Mouse (Mus musculus) liver, postnatal 0 days (tissue): ENCODE results near the gene Atp11a. TPM values are rescaled to one million over a fixed set of nuclear protein-coding genes. Genes with fewer than 3 reads are reported as not detected.

ENCODE experiments used
- ATAC-seq: fragments of 200-750 bp; cut with Nextera tagmentation; 2 replicates; pipeline ENCODE4 v1.8.0; 2017; ENCODE audit warnings: mild to moderate bottlenecking, moderate library complexity
- DNase-seq: peaks from one replicate; pipeline ENCODE4 v3.0.0-alpha.2; 2016
- H3K27ac ChIP-seq: fragments of 300-500 bp; sonication (generic); 2 replicates; pipeline ENCODE4 v1.5.1; 2014; ENCODE audit warnings: antibody characterized with exemption, moderate library complexity, mild to moderate bottlenecking, low read depth
- H3K27me3 ChIP-seq: fragments of 300-500 bp; sonication (generic); 2 replicates; pipeline ENCODE4 v1.6.1; 2014; ENCODE audit warnings: low read length, control low read depth, mixed read lengths; ENCODE audit not compliant: insufficient read depth
- H3K36me3 ChIP-seq: fragments of 300-500 bp; sonication (generic); replicated peaks from 2 replicates; pipeline ENCODE4 v1.6.1; 2014; ENCODE audit warnings: mild to moderate bottlenecking, control low read depth, low read length, moderate library complexity, mixed read lengths; ENCODE audit not compliant: insufficient read depth
- H3K4me1 ChIP-seq: fragments of 300-500 bp; sonication (generic); 2 replicates; pipeline ENCODE4 v1.6.1; 2014; ENCODE audit warnings: antibody characterized with exemption, mild to moderate bottlenecking, control low read depth; ENCODE audit not compliant: insufficient read depth
- H3K4me2 ChIP-seq: fragments of 300-500 bp; sonication (generic); 2 replicates; pipeline ENCODE4 v1.6.1; 2014; ENCODE audit warnings: low read depth, mild to moderate bottlenecking, low read length, moderate library complexity, mixed read lengths
- H3K4me3 ChIP-seq: fragments of 300-500 bp; sonication (generic); 2 replicates; pipeline ENCODE4 v1.5.1; 2014; ENCODE audit warnings: low read depth, low read length
- H3K9ac ChIP-seq: fragments of 300-500 bp; sonication (generic); replicated peaks from 2 replicates; pipeline ENCODE4 v1.6.1; 2014; ENCODE audit warnings: mild to moderate bottlenecking, moderate library complexity
- H3K9me3 ChIP-seq: fragments of 300-500 bp; sonication (generic); 2 replicates; pipeline ENCODE4 v1.6.1; 2016; ENCODE audit warnings: mild to moderate bottlenecking, control low read depth, low read length, mixed read lengths
- CTCF ChIP-seq: sonication (generic); IDR thresholded peaks from 2 replicates; pipeline ENCODE4 v1.5.1; 2016; ENCODE audit warnings: antibody characterized with exemption, low read depth
- EP300 ChIP-seq: IDR thresholded peaks from 2 replicates; pipeline ENCODE4 v1.6.1; 2016; ENCODE audit warnings: antibody characterized with exemption, low read depth, mild to moderate bottlenecking
- WGBS: fragments of 180-500 bp; shearing (Covaris S2); extraction: QIAGEN DNeasy Blood & Tissue Kit; methylation state at CpG from one replicate; pipeline ENCODE4 v1.1.7; 2014; ENCODE audit not compliant: insufficient replicate concordance; 5-methylcytosine and 5-hydroxymethylcytosine counted together
- polyA plus RNA-seq: library from polyadenylated mRNA; unstranded; fragments of >200 nt; fragmentation: Nextera tagmentation; extraction: Ambion mirVana; gene quantifications from 2 replicates; pipeline ENCODE4 v1.2.1, GENCODE M21; 2015

Gene Atp11a
- polyA plus RNA-seq, 1 experiment from 2014 or later = 0.90 TPM

GRCm38 (mm10) chr8:12827124-12827523, 70.3 kb downstream of the Atp11a start:
- no peak overlapping the region for H3K4me3 ChIP-seq
- H3K27ac ChIP-seq = no peak overlapping the region
- no peak for TF ChIP-seq EP300
- TF ChIP-seq CTCF = no peak
- no peak for DNase-seq
- ATAC-seq = no peak
- no peak overlapping the region for H3K4me2 ChIP-seq
- H3K9me3 ChIP-seq = no peaks in the 10 kb centered on the region
- WGBS = 77% methylated on average over 9 of the region's 9 CpGs
- no peaks in the 10 kb centered on the region for H3K4me1 ChIP-seq
- H3K27me3 ChIP-seq = peaks cover 66% of the 10 kb centered on the region
- H3K36me3 ChIP-seq = no peaks in the 10 kb centered on the region
- H3K9ac ChIP-seq = no peak overlapping the region

- no peaks in the 10 kb centered on the region for H3K36me3 ChIP-seq
- H3K9me3 ChIP-seq = no peaks in the 10 kb centered on the region
- ATAC-seq (no peak), DNase-seq (no peak)
- peaks cover 62% of the 10 kb centered on the region for H3K27me3 ChIP-seq
- no peak overlapping the region for H3K27ac ChIP-seq
- 44% methylated on average over 6 of the region's 6 CpGs for WGBS
- no peak overlapping the region for H3K9ac ChIP-seq
- H3K4me1 ChIP-seq = no peaks in the 10 kb centered on the region
- H3K4me2 ChIP-seq = no peak overlapping the region
- TF ChIP-seq CTCF = no peak
- no peak for TF ChIP-seq EP300
- H3K4me3 ChIP-seq = no peak overlapping the region
Observed at GRCm38 (mm10) chr8:12828298-12828697, 71.5 kb downstream of the Atp11a start.

GRCm38 (mm10) chr8:12829381-12829780, 72.6 kb downstream of the Atp11a start:
- no peak overlapping the region for H3K9ac ChIP-seq
- H3K9me3 ChIP-seq = no peaks in the 10 kb centered on the region
- no peak overlapping the region for H3K4me3 ChIP-seq
- H3K27me3 ChIP-seq = peaks cover 64% of the 10 kb centered on the region
- H3K4me1 ChIP-seq = no peaks in the 10 kb centered on the region
- H3K4me2 ChIP-seq = no peak overlapping the region
- ATAC-seq = no peak
- H3K36me3 ChIP-seq = no peaks in the 10 kb centered on the region
- no peak for DNase-seq
- TF ChIP-seq CTCF (no peak), EP300 (no peak)
- 61% methylated on average over 1 of the region's 1 CpGs for WGBS
- H3K27ac ChIP-seq = no peak overlapping the region

- Histone ChIP-seq H3K4me2 (no peak overlapping the region), H3K4me3 (no peak overlapping the region), H3K36me3 (no peaks in the 10 kb centered on the region), H3K9me3 (no peaks in the 10 kb centered on the region), H3K9ac (no peak overlapping the region), H3K27me3 (peaks cover 73% of the 10 kb centered on the region), H3K27ac (no peak overlapping the region), H3K4me1 (no peaks in the 10 kb centered on the region)
- 81% methylated on average over 7 of the region's 7 CpGs for WGBS
- no peak for ATAC-seq
- TF ChIP-seq EP300 = no peak
- no peak for TF ChIP-seq CTCF
- DNase-seq = no peak
Observed at GRCm38 (mm10) chr8:12831659-12832589, 75.1 kb downstream of the Atp11a start.

- Histone ChIP-seq H3K4me1 (no peaks in the 10 kb centered on the region), H3K27me3 (peaks cover 72% of the 10 kb centered on the region), H3K4me3 (no peak overlapping the region), H3K27ac (no peak overlapping the region), H3K9ac (no peak overlapping the region), H3K36me3 (no peaks in the 10 kb centered on the region), H3K4me2 (no peak overlapping the region), H3K9me3 (no peaks in the 10 kb centered on the region)
- ATAC-seq (no peak), DNase-seq (no peak)
- TF ChIP-seq CTCF = no peak
- TF ChIP-seq EP300 = no peak
- WGBS = 71% methylated on average over 5 of the region's 5 CpGs
Observed at GRCm38 (mm10) chr8:12833616-12834015, 76.8 kb downstream of the Atp11a start.

GRCm38 (mm10) chr8:12840834-12841233, 84.0 kb downstream of the Atp11a start:
- H3K36me3 ChIP-seq = no peaks in the 10 kb centered on the region
- peaks cover 70% of the 10 kb centered on the region for H3K27me3 ChIP-seq
- 73% methylated on average over 7 of the region's 7 CpGs for WGBS
- no peak overlapping the region for H3K27ac ChIP-seq
- ATAC-seq (no peak), DNase-seq (no peak)
- no peak overlapping the region for H3K4me2 ChIP-seq
- H3K9me3 ChIP-seq = no peaks in the 10 kb centered on the region
- H3K9ac ChIP-seq = no peak overlapping the region
- no peaks in the 10 kb centered on the region for H3K4me1 ChIP-seq
- H3K4me3 ChIP-seq = no peak overlapping the region
- TF ChIP-seq EP300 (no peak), CTCF (no peak)
